Mouse (Mus musculus) stomach, postnatal 0 days (tissue): ENCODE measurements around the gene Dpep1.

Experiments
- CTCF ChIP-seq: IDR thresholded peaks from 2 replicates; pipeline ENCODE4 v1.5.1; 2016; ENCODE audit warnings: antibody characterized with exemption, low read depth, mild to moderate bottlenecking, moderate library complexity
- EP300 ChIP-seq: optimal IDR thresholded peaks from 2 replicates; pipeline ENCODE3; 2016; ENCODE audit warnings: antibody characterized with exemption

GRCm38 (mm10) chr8:123181391-123181790, 4.7 kb upstream of the Dpep1 start:
- TF ChIP-seq CTCF (no peak), EP300 (no peak)
